Mouse (Mus musculus): ENCODE results near the gene Dand5.

- TF ChIP-seq POLR2A (IDR thresholded peaks at IDR 0.05; ENCODE audit: borderline replicate concordance, control insufficient read depth, low read depth, low read length) (no peak), CTCF (IDR thresholded peaks at IDR 0.05; ENCODE audit: control insufficient read depth, insufficient read depth, low read length) (no peak)
Measured at GRCm38 (mm10) chr8:84871376-84872308, 49.0 kb upstream of the Dand5 start, which contains the start of gene Syce2.

Measured in bone marrow, adult 2 months (tissue).